Mouse (Mus musculus) CH12.LX (cell line): ENCODE results near the gene March9. TPM values are rescaled to one million over a fixed set of nuclear protein-coding genes. Genes with fewer than 3 reads are reported as not detected.

Source experiments
- DNase-seq: peaks from one replicate; pipeline ENCODE4 v3.0.0-alpha.2; 2013; ENCODE audit errors: extremely low read depth
- H3K27ac ChIP-seq: 2 replicates; pipeline ENCODE4 v1.5.1; 2012; ENCODE audit warnings: low read depth, mild to moderate bottlenecking, control low read depth, moderate library complexity; ENCODE audit not compliant: insufficient read depth
- H3K27me3 ChIP-seq: replicated peaks from 2 replicates; pipeline ENCODE3; 2012; ENCODE audit warnings: inconsistent platforms
- H3K36me3 ChIP-seq, 2 experiments: replicated peaks in 1 of 2; 2 replicates each; pipeline versions ENCODE3 to v1.6.1; 2012; ENCODE audit warnings: inconsistent platforms in 1 of 2, low read length in 1 of 2, mild to moderate bottlenecking in 1 of 2, mixed read lengths in 1 of 2, moderate library complexity in 1 of 2; ENCODE audit not compliant: control insufficient read depth in 1 of 2, insufficient read depth in 1 of 2
- H3K4me1 ChIP-seq, 2 experiments: 2 replicates each; pipeline ENCODE4 v1.6.1; 2012; ENCODE audit warnings: inconsistent platforms in 1 of 2, moderate library complexity in 1 of 2; ENCODE audit not compliant: insufficient read depth in 2 of 2, control insufficient read depth in 1 of 2
- H3K4me2 ChIP-seq: 2 replicates; pipeline ENCODE4 v1.6.1; 2012; ENCODE audit warnings: low read depth, mild to moderate bottlenecking, control low read depth; ENCODE audit not compliant: poor library complexity, insufficient read depth, severe bottlenecking
- H3K4me3 ChIP-seq, 3 experiments: fragments of 150-350 bp in 1 of 3; sonication (generic) in 1 of 3; replicated peaks in 1 of 3; 2 replicates each; pipeline versions ENCODE3 to v1.5.1; 2011 to 2012; ENCODE audit warnings: low read depth in 2 of 3, low read length in 2 of 3, mild to moderate bottlenecking in 2 of 3, moderate library complexity in 2 of 3, control low read depth in 1 of 3, improper control_type of control experiment in 1 of 3, inconsistent platforms in 1 of 3, mixed read lengths in 1 of 3; ENCODE audit not compliant: poor library complexity in 1 of 3
- H3K79me2 ChIP-seq: replicated peaks from 2 replicates; pipeline ENCODE4 v1.6.1; 2012; ENCODE audit warnings: mild to moderate bottlenecking, moderate library complexity; ENCODE audit not compliant: control insufficient read depth, poor library complexity, insufficient read depth, severe bottlenecking; ENCODE audit errors: extremely low read depth
- H3K9ac ChIP-seq: 2 replicates; pipeline ENCODE4 v1.6.1; 2012; ENCODE audit warnings: low read depth, mild to moderate bottlenecking, control low read depth, moderate library complexity; ENCODE audit not compliant: insufficient read depth
- H3K9me3 ChIP-seq: replicated peaks from 2 replicates; pipeline ENCODE3; 2012; ENCODE audit warnings: low read length, inconsistent platforms, mixed read lengths
- BHLHE40 ChIP-seq: IDR thresholded peaks from 2 replicates; pipeline ENCODE4 v1.6.1; 2011; ENCODE audit warnings: mild to moderate bottlenecking, low read depth, low read length, improper control_type of control experiment
- CHD1 ChIP-seq: IDR thresholded peaks from 2 replicates; pipeline ENCODE4 v1.6.1; 2012; ENCODE audit warnings: low read depth, low read length, improper control_type of control experiment, inconsistent platforms
- CHD2 ChIP-seq: IDR thresholded peaks from 2 replicates; pipeline ENCODE4 v1.6.1; 2011; ENCODE audit warnings: low read length, improper control_type of control experiment
- CTCF ChIP-seq, 2 experiments: IDR thresholded peaks in 1 of 2; conservative IDR thresholded peaks in 1 of 2; 2 replicates each; pipeline ENCODE4 v1.5.1; 2011 to 2012; ENCODE audit warnings: low read depth in 2 of 2, low read length in 2 of 2, improper control_type of control experiment in 1 of 2, inconsistent platforms in 1 of 2, mild to moderate bottlenecking in 1 of 2, moderate library complexity in 1 of 2
- E2F4 ChIP-seq: IDR thresholded peaks from 2 replicates; pipeline ENCODE4 v1.6.1; 2011; ENCODE audit warnings: low read depth, low read length, improper control_type of control experiment; ENCODE audit not compliant: insufficient replicate concordance
- ELF1 ChIP-seq: IDR thresholded peaks from 2 replicates; pipeline ENCODE4 v1.6.1; 2014; ENCODE audit warnings: low read depth, mild to moderate bottlenecking, inconsistent platforms, low read length, improper control_type of control experiment
- EP300 ChIP-seq: IDR thresholded peaks from 2 replicates; pipeline ENCODE4 v1.6.1; 2011; ENCODE audit warnings: low read length, improper control_type of control experiment
- ETS1 ChIP-seq: conservative IDR thresholded peaks from 2 replicates; pipeline ENCODE4 v1.6.1; 2012; ENCODE audit warnings: low read depth, mild to moderate bottlenecking, inconsistent platforms, low read length, improper control_type of control experiment, moderate library complexity
- HCFC1 ChIP-seq: IDR thresholded peaks from 2 replicates; pipeline ENCODE4 v1.6.1; 2012; ENCODE audit warnings: low read depth, mild to moderate bottlenecking, inconsistent platforms, low read length, improper control_type of control experiment
- IRF4 ChIP-seq: IDR thresholded peaks from 2 replicates; pipeline ENCODE4 v1.6.1; 2014; ENCODE audit warnings: low read depth, mild to moderate bottlenecking, inconsistent platforms, low read length, improper control_type of control experiment
- KAT2A ChIP-seq: IDR thresholded peaks from 2 replicates; pipeline ENCODE4 v1.6.1; 2012; ENCODE audit warnings: low read length, improper control_type of control experiment, inconsistent platforms; ENCODE audit not compliant: insufficient replicate concordance
- MAFK ChIP-seq: IDR thresholded peaks from 2 replicates; pipeline ENCODE4 v1.6.1; 2011; ENCODE audit warnings: low read length, improper control_type of control experiment; ENCODE audit not compliant: insufficient replicate concordance
- MAX ChIP-seq: IDR thresholded peaks from 2 replicates; pipeline ENCODE4 v1.6.1; 2011; ENCODE audit warnings: low read length, improper control_type of control experiment
- MAZ ChIP-seq: IDR thresholded peaks from 2 replicates; pipeline ENCODE4 v1.6.1; 2012; ENCODE audit warnings: low read depth, mild to moderate bottlenecking, inconsistent platforms, low read length, improper control_type of control experiment, moderate library complexity
- MEF2A ChIP-seq: IDR thresholded peaks from 2 replicates; pipeline ENCODE4 v1.6.1; 2014; ENCODE audit warnings: low read depth, mild to moderate bottlenecking, inconsistent platforms, low read length, improper control_type of control experiment, borderline replicate concordance
- MXI1 ChIP-seq: IDR thresholded peaks from 2 replicates; pipeline ENCODE4 v1.6.1; 2011; ENCODE audit warnings: mild to moderate bottlenecking, low read depth, low read length, improper control_type of control experiment
- MYC ChIP-seq: IDR thresholded peaks from 2 replicates; pipeline ENCODE4 v1.6.1; 2011; ENCODE audit warnings: low read depth, mild to moderate bottlenecking, improper control_type of control experiment, low read length
- PAX5 ChIP-seq: IDR thresholded peaks from 2 replicates; pipeline ENCODE4 v1.6.1; 2012; ENCODE audit warnings: low read length, inconsistent platforms, mixed read lengths
- POLR2A ChIP-seq: IDR thresholded peaks from 2 replicates; pipeline ENCODE4 v1.6.1; 2011; ENCODE audit warnings: low read depth, mild to moderate bottlenecking, improper control_type of control experiment, low read length
- POLR2AphosphoS2 ChIP-seq: IDR thresholded peaks from 2 replicates; pipeline ENCODE4 v1.6.1; 2011; ENCODE audit warnings: low read depth, low read length, improper control_type of control experiment
- RAD21 ChIP-seq: IDR thresholded peaks from 2 replicates; pipeline ENCODE4 v1.6.1; 2011; ENCODE audit warnings: low read depth, mild to moderate bottlenecking, low read length, improper control_type of control experiment, moderate library complexity
- RCOR1 ChIP-seq: conservative IDR thresholded peaks from 2 replicates; pipeline ENCODE4 v1.6.1; 2012; ENCODE audit warnings: low read depth, mild to moderate bottlenecking, inconsistent platforms, low read length, improper control_type of control experiment
- TBP ChIP-seq: conservative IDR thresholded peaks from 2 replicates; pipeline ENCODE4 v1.6.1; 2011; ENCODE audit warnings: low read depth, low read length, improper control_type of control experiment
- TCF12 ChIP-seq: IDR thresholded peaks from 2 replicates; pipeline ENCODE4 v1.6.1; 2014; ENCODE audit warnings: low read depth, mild to moderate bottlenecking, inconsistent platforms, low read length, improper control_type of control experiment
- USF1 ChIP-seq: IDR thresholded peaks from 2 replicates; pipeline ENCODE4 v1.6.1; 2014; ENCODE audit warnings: low read depth, mild to moderate bottlenecking, inconsistent platforms, low read length, improper control_type of control experiment
- USF2 ChIP-seq: conservative IDR thresholded peaks from 2 replicates; pipeline ENCODE4 v1.6.1; 2011; ENCODE audit warnings: low read depth, low read length, improper control_type of control experiment
- ZC3H11A ChIP-seq: IDR thresholded peaks from 2 replicates; pipeline ENCODE4 v1.6.1; 2012; ENCODE audit warnings: low read depth, mild to moderate bottlenecking, inconsistent platforms, low read length, improper control_type of control experiment
- ZKSCAN1 ChIP-seq: IDR thresholded peaks from 2 replicates; pipeline ENCODE4 v1.6.1; 2012; ENCODE audit warnings: low read depth, inconsistent platforms, low read length, improper control_type of control experiment, borderline replicate concordance
- ZMIZ1 ChIP-seq: IDR thresholded peaks from 2 replicates; pipeline ENCODE4 v1.6.1; 2012; ENCODE audit warnings: low read depth, mild to moderate bottlenecking, inconsistent platforms, low read length, improper control_type of control experiment
- ZNF384 ChIP-seq: IDR thresholded peaks from 2 replicates; pipeline ENCODE4 v1.6.1; 2012; ENCODE audit warnings: low read depth, low read length, improper control_type of control experiment, inconsistent platforms
- dilution Hi-C: fragments of 300-500 bp; cut with MboI; formaldehyde crosslinking; loops from 2 replicates; pipeline ENCODE4 v1.14.3; 2020; ENCODE audit warnings: low sequenced_read_pairs; ENCODE audit not compliant: extremely low pct_unique_long_range_greater_than_20kb, extremely low pct_ligation_motif_present
- in situ Hi-C: fragments of 300-500 bp; cut with MboI; formaldehyde crosslinking; loops from 3 replicates; pipeline ENCODE4 v1.14.3; 2019; ENCODE audit warnings: low sequenced_read_pairs, low pct_ligation_motif_present, low pct_unique_long_range_greater_than_20kb, mixed read lengths
- polyA plus RNA-seq: library from polyadenylated mRNA; unstranded; fragments of >175 nt; gene quantifications from 2 replicates; pipeline ENCODE4 v1.2.1, GENCODE M21; 2012; ENCODE audit warnings: low read depth; ENCODE audit not compliant: insufficient read length
- total RNA-seq, 2 experiments: library from RNA; depleted of rRNA; stranded (reverse); fragments of 300-350 nt in 1 of 2; fragments of >200 nt in 1 of 2; gene quantifications; 2 replicates each; pipeline ENCODE4 v1.2.3; 2012 to 2014

The March9 gene
- total and polyA plus RNA-seq, 3 experiments, result 0.68 to 3.4 (median 1.0) TPM

DNA sequence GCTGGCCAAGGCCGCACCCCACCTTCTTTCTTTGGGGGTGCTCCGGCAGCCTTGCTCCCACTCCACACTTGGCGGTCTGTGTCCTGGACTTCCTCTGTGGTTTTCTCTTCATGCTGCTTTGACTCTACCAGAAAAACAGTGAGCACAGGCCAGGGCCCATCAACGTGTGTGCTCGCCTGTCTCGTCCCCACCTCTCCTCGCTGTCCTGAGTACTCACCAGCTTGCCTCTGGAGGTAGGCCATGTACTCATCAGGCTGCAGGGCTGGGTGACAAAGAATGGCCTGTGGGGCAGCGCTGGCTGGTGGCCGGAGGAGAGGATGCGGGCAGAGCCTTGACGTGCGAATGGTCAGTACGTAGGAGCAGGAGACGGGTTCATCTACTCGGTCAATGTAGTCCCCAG, 39.9 kb upstream of the March9 start:
- Histone ChIP-seq H3K27me3 (no peaks in the 10 kb centered on the region), H3K27ac (no peak overlapping the region), H3K9ac (no peak overlapping the region), H3K4me3 (no peak overlapping the region), H3K9me3 (no peaks in the 10 kb centered on the region), H3K4me1 (peaks cover 0 to 21% of the 10 kb centered on the region in 2 experiments; a peak in 2 of 4 replicates), H3K36me3 (peaks cover 61 to 81% of the 10 kb centered on the region in 2 experiments), H3K79me2 (no peaks in the 10 kb centered on the region), H3K4me2 (no peak overlapping the region)
- dilution Hi-C loops, result no loop called here
- in situ Hi-C loops, result no loop called here
- TF ChIP-seq MAFK (no peak), POLR2A (no peak), USF2 (no peak), PAX5 (no peak), TCF12 (no peak), USF1 (no peak), RAD21 (no peak), MAX (no peak), KAT2A (no peak), ZC3H11A (no peak), E2F4 (no peak)
- no peak for DNase-seq

DNA sequence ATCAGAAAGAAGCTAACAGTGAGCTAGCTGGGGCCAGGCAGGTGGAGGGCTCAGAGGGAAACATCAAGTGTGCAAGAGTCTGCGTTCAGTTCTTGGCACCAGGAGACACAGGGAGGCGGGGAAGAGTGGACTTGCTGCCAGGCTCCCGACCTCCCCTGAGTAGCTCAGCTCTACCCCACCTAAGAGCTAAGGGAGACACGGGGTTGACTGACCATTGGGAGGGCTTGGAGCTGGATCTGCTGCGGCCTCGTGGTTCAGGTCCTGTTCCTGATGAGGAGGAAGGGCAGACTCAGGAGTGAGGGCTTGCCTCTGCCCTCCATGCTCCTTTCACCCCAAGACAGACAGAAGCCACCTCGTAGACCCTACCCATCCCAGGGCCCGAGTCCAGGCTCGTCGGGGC, 39.2 kb upstream of the March9 start:
- TF ChIP-seq TBP, result no peak
- no peak for TF ChIP-seq MYC
- TF ChIP-seq ZC3H11A, result no peak
- no peak for TF ChIP-seq BHLHE40
- TF ChIP-seq POLR2AphosphoS2, result no peak
- TF ChIP-seq ZKSCAN1, result no peak
- TF ChIP-seq MAZ, result no peak
- no peak for TF ChIP-seq EP300
- no peak for TF ChIP-seq IRF4
- no peak for TF ChIP-seq ZNF384
- TF ChIP-seq ETS1, result no peak
- TF ChIP-seq ZMIZ1, result no peak
- TF ChIP-seq CHD1, result no peak
- no peak for TF ChIP-seq ELF1
- TF ChIP-seq CHD2, result no peak
- no peak for TF ChIP-seq MEF2A
- TF ChIP-seq MXI1, result no peak
- no peak for TF ChIP-seq CTCF (conservative IDR thresholded peaks at IDR 0.05 in 1 of 2, IDR thresholded peaks at IDR 0.05 in 1 of 2; ENCODE audit: low read depth in 2 of 2, low read length in 2 of 2)
- no peak for TF ChIP-seq RCOR1
- TF ChIP-seq HCFC1, result no peak
- Histone ChIP-seq H3K4me1 (peaks cover 0 to 20% of the 10 kb centered on the region in 2 experiments; a peak in 2 of 4 replicates), H3K9ac (no peak overlapping the region), H3K9me3 (no peaks in the 10 kb centered on the region), H3K4me2 (no peak overlapping the region), H3K27ac (no peak overlapping the region), H3K79me2 (no peaks in the 10 kb centered on the region), H3K27me3 (no peaks in the 10 kb centered on the region), H3K36me3 (peaks cover 67 to 86% of the 10 kb centered on the region in 2 experiments), H3K4me3 (no peak overlapping the region)
- in situ Hi-C loops (no loop called here), dilution Hi-C loops (no loop called here)
- DNase-seq, result no peak
